Mouse (Mus musculus) stomach, postnatal 0 days (tissue): ENCODE results near the gene Pnpla3.

Source experiments
- CTCF ChIP-seq: IDR thresholded peaks from 2 replicates; pipeline ENCODE4 v1.5.1; 2016; ENCODE audit warnings: antibody characterized with exemption, low read depth, mild to moderate bottlenecking, moderate library complexity
- EP300 ChIP-seq: optimal IDR thresholded peaks from 2 replicates; pipeline ENCODE3; 2016; ENCODE audit warnings: antibody characterized with exemption

- no peak for TF ChIP-seq EP300
- TF ChIP-seq CTCF: peak; percentile 31; the same call in 1 of the 2 replicates
Measured at GRCm38 (mm10) chr15:84224779-84225178, 57.1 kb downstream of the Pnpla3 start.
